Mouse (Mus musculus) kidney, postnatal 25 days (tissue): Measurements from ENCODE around the gene Vmn2r47.
"Not testable (repeated sequence)": the region's sequence is repeated elsewhere in the genome, so short reads cannot be mapped to it uniquely, and the experiment has no call there.

Experiments
- DNase-seq, 2 experiments: peaks; one replicate each; pipeline ENCODE4 v3.0.0; 2021; ENCODE audit warnings: mixed read lengths in 2 of 2

The Vmn2r47 gene

DNA sequence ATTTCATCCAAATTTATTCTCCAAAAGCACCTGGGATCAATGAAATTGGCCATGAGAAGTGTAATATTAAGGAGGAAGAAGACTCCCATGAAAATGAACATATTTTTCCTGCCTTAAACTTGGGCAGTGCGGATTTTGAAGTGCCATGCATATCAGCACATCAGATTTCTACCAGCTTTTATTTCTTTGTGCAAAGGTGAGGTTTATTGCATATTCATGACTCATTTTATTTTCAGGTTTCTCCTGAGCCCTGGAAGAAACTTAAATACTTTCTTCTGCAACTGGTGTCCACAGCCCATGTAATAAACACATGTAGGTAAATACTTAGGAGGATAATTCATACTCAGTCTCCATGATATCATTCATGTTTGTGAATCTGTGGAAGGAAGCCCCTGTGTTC lies at the start of gene Vmn2r47:
TSS of gene Vmn2r47 (minus strand) at position 101 of the 400 bp plus-strand sequence.
- not testable (repeated sequence) for DNase-seq

DNA sequence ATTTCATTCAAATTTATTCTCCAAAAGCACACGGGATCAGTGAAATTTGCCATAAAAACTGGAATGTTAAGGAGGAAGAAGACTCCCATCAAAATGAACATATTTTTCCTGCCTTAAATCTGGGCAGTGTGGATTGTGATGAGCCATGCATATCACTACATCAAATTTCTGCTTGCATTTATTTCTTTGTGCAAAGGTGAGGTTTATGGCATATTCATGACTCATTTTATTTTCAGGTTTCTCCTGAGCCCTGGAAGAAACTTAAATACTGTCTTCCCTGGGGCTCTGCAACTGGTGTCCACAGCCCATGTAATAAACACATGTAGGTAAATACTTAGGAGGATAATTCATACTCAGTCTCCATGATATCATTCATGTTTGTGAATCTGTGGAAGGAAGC lies 70.7 kb downstream of the Vmn2r47 start, which contains the start of gene Vmn2r46:
TSS of gene Vmn2r46 (minus strand) at position 101 of the 400 bp plus-strand sequence.
- DNase-seq: not testable (repeated sequence)
